Mouse (Mus musculus): ENCODE measurements around the gene Tnnt1.
"Not testable (repeated sequence)": the region's sequence is repeated elsewhere in the genome, so short reads cannot be mapped to it uniquely, and the experiment has no call there.

Tnnt1 gene

GRCm38 (mm10) chr7:4516332-4517050 is at the start of gene Tnnt1:
Tnnt1 (minus strand) TSS chr7:4516382.
- in situ Hi-C loops (cut with MboI; ENCODE audit: unreplicated experiment in 2 of 2): loop anchor here in 1 of 2 experiments (25.0 kb wide), 1 partner anchor 829 kb away; the partner anchor contains the start of genes Mboat7, Tmc4 and Tsen34

GRCm38 (mm10) chr7:4562660-4563059 is 46.5 kb upstream of the Tnnt1 start:
- in situ Hi-C loops (cut with MboI; ENCODE audit: unreplicated experiment in 2 of 2): loop anchor here (5.0 kb wide), 3 partner anchors 50 to 380 kb away; no protein-coding TSS in a partner anchor

GRCm38 (mm10) chr7:4557167-4557560 is 41.0 kb upstream of the Tnnt1 start:
- in situ Hi-C loops (cut with MboI; ENCODE audit: unreplicated experiment in 2 of 2): loop anchor here in 1 of 2 experiments (5.0 to 10.0 kb wide), 2 partner anchors 308 to 385 kb away; no protein-coding TSS in a partner anchor

GRCm38 (mm10) chr7:4556256-4557166 is 40.3 kb upstream of the Tnnt1 start:
- in situ Hi-C loops (cut with MboI; ENCODE audit: unreplicated experiment in 2 of 2): loop anchor here in 1 of 2 experiments (5.0 to 10.0 kb wide), 2 partner anchors 308 to 386 kb away; no protein-coding TSS in a partner anchor

GRCm38 (mm10) chr7:4547221-4547641 is 31.0 kb upstream of the Tnnt1 start, which contains the start of gene Syt5:
Syt5 (minus strand) TSS chr7:4547541.
- in situ Hi-C loops (cut with MboI; ENCODE audit: unreplicated experiment in 2 of 2): loop anchor here in 1 of 2 experiments (10.0 kb wide), 1 partner anchor 508 kb away; the partner anchor contains the start of gene Zfp580

GRCm38 (mm10) chr7:4546591-4547131 is 30.5 kb upstream of the Tnnt1 start:
- in situ Hi-C loops (cut with MboI; ENCODE audit: unreplicated experiment in 2 of 2): loop anchor here in 1 of 2 experiments (10.0 kb wide), 1 partner anchor 508 kb away; the partner anchor contains the start of gene Zfp580

GRCm38 (mm10) chr7:4546050-4546449 is 29.9 kb upstream of the Tnnt1 start:
- in situ Hi-C loops (cut with MboI; ENCODE audit: unreplicated experiment in 2 of 2): loop anchor here in 1 of 2 experiments (10.0 kb wide), 1 partner anchor 509 kb away; the partner anchor contains the start of gene Zfp580

- in situ Hi-C loops (cut with MboI; ENCODE audit: unreplicated experiment in 2 of 2): loop anchor here in 1 of 2 experiments (10.0 kb wide), 1 partner anchor 513 kb away; the partner anchor contains the start of gene Zfp580
Observed at GRCm38 (mm10) chr7:4542013-4542412, 25.8 kb upstream of the Tnnt1 start.

- in situ Hi-C loops (cut with MboI; ENCODE audit: unreplicated experiment in 2 of 2): loop anchor here in 1 of 2 experiments (10.0 kb wide), 1 partner anchor 513 kb away; the partner anchor contains the start of gene Zfp580
Observed at GRCm38 (mm10) chr7:4541344-4541743, 25.2 kb upstream of the Tnnt1 start.

- in situ Hi-C loops (cut with MboI; ENCODE audit: unreplicated experiment in 2 of 2): no loop called here
Observed at GRCm38 (mm10) chr7:4539019-4539418, 22.8 kb upstream of the Tnnt1 start.

GRCm38 (mm10) chr7:4537181-4537580 is 21.0 kb upstream of the Tnnt1 start:
- in situ Hi-C loops (cut with MboI; ENCODE audit: unreplicated experiment in 2 of 2): no loop called here

- in situ Hi-C loops (cut with MboI; ENCODE audit: unreplicated experiment in 2 of 2): no loop called here
Observed at GRCm38 (mm10) chr7:4536369-4536768, 20.2 kb upstream of the Tnnt1 start.

GRCm38 (mm10) chr7:4532005-4532729 is 16.0 kb upstream of the Tnnt1 start, which contains the start of gene Dnaaf3:
Dnaaf3 (minus strand) TSS chr7:4532453.
- in situ Hi-C loops (cut with MboI; ENCODE audit: unreplicated experiment in 2 of 2): no loop called here

GRCm38 (mm10) chr7:4530166-4530565 is 14.0 kb upstream of the Tnnt1 start:
- in situ Hi-C loops (cut with MboI; ENCODE audit: unreplicated experiment in 2 of 2): not testable (repeated sequence)

GRCm38 (mm10) chr7:4527302-4527689 is 11.1 kb upstream of the Tnnt1 start:
- in situ Hi-C loops (cut with MboI; ENCODE audit: unreplicated experiment in 2 of 2): loop anchor here (5.0 to 10.0 kb wide), 5 partner anchors 95 to 912 kb away; partner anchors contain the start of genes Ndufa3 (in 1 of the 2) and Oscar (in 1 of the 2)

GRCm38 (mm10) chr7:4526341-4527301 is 10.4 kb upstream of the Tnnt1 start:
- in situ Hi-C loops (cut with MboI; ENCODE audit: unreplicated experiment in 2 of 2): loop anchor here (5.0 to 10.0 kb wide), 5 partner anchors 94 to 912 kb away; partner anchors contain the start of genes Ndufa3 (in 1 of the 2) and Oscar (in 1 of the 2)

GRCm38 (mm10) chr7:4524212-4524922 is 8.2 kb upstream of the Tnnt1 start, which contains the start of gene Tnni3:
Tnni3 (minus strand) TSS chr7:4524229.
- in situ Hi-C loops (cut with MboI; ENCODE audit: unreplicated experiment in 2 of 2): loop anchor here (10.0 to 25.0 kb wide), 3 partner anchors 490 to 910 kb away; partner anchors contain the start of genes Mboat7 (in 1 of the 2), Ndufa3 (in 1 of the 2), Oscar (in 1 of the 2) and Tmc4 (in 1 of the 2)

All from v-Abl transformed pro-B cells (cell line).